In the genomic region with DNA sequence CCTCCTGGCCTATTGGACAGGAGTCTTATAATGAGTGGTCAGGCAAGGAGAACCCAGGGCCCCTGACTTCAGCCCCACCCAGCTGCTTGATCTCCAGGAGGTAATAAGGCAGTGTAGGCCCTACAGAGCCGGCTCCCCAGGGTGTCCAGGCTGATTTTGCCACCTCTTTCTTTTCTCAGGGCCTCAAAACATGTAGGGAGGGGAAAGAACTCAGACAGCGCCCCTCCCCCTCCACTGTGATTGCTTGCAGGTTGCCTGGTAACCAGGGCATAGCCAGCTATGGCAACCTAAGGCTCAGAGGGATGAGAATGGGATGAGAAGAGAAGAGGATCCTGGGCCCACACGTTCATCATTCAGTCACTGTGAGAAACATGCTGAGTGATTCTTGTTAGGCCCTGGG, we compare ENCODE assay signal across 13 mouse cellular contexts. TPM values are rescaled to one million over a fixed set of nuclear protein-coding genes. Genes with fewer than 3 reads are reported as not detected.
DNase-seq lines count a peak whose midpoint lies in the region; ATAC-seq lines count a peak whose summit lies in the region.
"Had no signal": no experiment of that assay in that cellular context is flagged by ENCODE, and none has a peak within 500 bp of the region (broad histone marks: within the 10 kb centered on the region; RNA-seq: fewer than 3 reads in every experiment).

No protein-coding gene starts in this region.

- H3K27ac ChIP-seq in forebrain, embryonic 11.5 days (ENCODE audit: low read depth, low read length) = 0 out of 2 replicates have a peak overlapping the region, but pooled peaks have one; percentile 6
- H3K27ac ChIP-seq: embryonic facial prominence, embryonic 13.5 days had no signal

- H3K4me3 ChIP-seq in forebrain, embryonic 11.5 days (ENCODE audit: low read depth, low read length) = no peak overlapping the region
- H3K4me3 ChIP-seq: embryonic facial prominence, embryonic 13.5 days had no signal

- H3K9me3 ChIP-seq in forebrain, embryonic 11.5 days (ENCODE audit: control insufficient read depth, low read length) = no peaks in the 10 kb centered on the region
- H3K9me3 ChIP-seq: embryonic facial prominence, embryonic 13.5 days had no signal

- WGBS in forebrain, embryonic 11.5 days = 21% methylated on average over 3 of the region's 3 CpGs

- H3K36me3 ChIP-seq in forebrain, embryonic 11.5 days (ENCODE audit: control insufficient read depth, insufficient read depth, low read length) = no peaks in the 10 kb centered on the region
- H3K36me3 ChIP-seq: embryonic facial prominence, embryonic 13.5 days had no signal

- no peaks in the 10 kb centered on the region; the same call in 1 of the 2 replicates for H3K27me3 ChIP-seq in forebrain, embryonic 11.5 days (ENCODE audit: control insufficient read depth, insufficient read depth, low read length)

- no peak overlapping the region for H3K4me2 ChIP-seq in forebrain, embryonic 11.5 days (ENCODE audit: low read depth, low read length, severe bottlenecking)
- H3K4me2 ChIP-seq: embryonic facial prominence, embryonic 13.5 days had no signal

- ATAC-seq in forebrain, embryonic 11.5 days (replicated peaks; ENCODE audit: low FRiP score) = no peak

- intact Hi-C loops in left cerebral cortex, postnatal 25 days (cut with DNase I) = no loop called here
- intact Hi-C loops in heart, postnatal 10 days (cut with DNase I) = loop anchor here (5.0 kb wide), 1 partner anchor 69 kb away; a partner anchor contains a TSS
- intact Hi-C loops in heart, postnatal 36 days (cut with DNase I) = no loop called here

- 0 out of 2 replicates have a peak overlapping the region, but pooled peaks have one; percentile 14 for H3K9ac ChIP-seq in forebrain, embryonic 11.5 days (ENCODE audit: low read length)
- H3K9ac ChIP-seq: embryonic facial prominence, embryonic 13.5 days had no signal

- peak; percentile 46 to 51 for DNase-seq in left cerebral cortex, postnatal 25 days (ENCODE audit: low spot score in 2 of 2)
- DNase-seq in left cerebral cortex, adult 11 months (ENCODE audit: low spot score) = no peak
- DNase-seq in forebrain, embryonic 11.5 days (ENCODE audit: low spot score) = peak; percentile 70
- DNase-seq in mesoderm, embryonic 11.5 days (ENCODE audit: low read depth, low spot score) = peak; percentile 48
- peak; percentile 82 for DNase-seq in right cerebral cortex, postnatal 14 days
- DNase-seq in heart, adult 9 months (ENCODE audit: low spot score in 2 of 2) = no peak
- no peak for DNase-seq in heart, postnatal 10 days
- no peak for DNase-seq in heart, postnatal 36 days
- DNase-seq: kidney, adult 8-10 months; thymus, adult 2 months had no signal

- peaks cover 6% of the 10 kb centered on the region; the same call in 1 of the 2 replicates for H3K4me1 ChIP-seq in forebrain, embryonic 11.5 days (replicated peaks; ENCODE audit: control insufficient read depth, insufficient read depth, low read length)

RNA-seq across cellular contexts. Expression of a gene that starts 6.5 kb away (rescaled TPM):
- 100 to 1,000 TPM; 436 to 478 TPM for total RNA-seq in left cerebral cortex, postnatal 25 days (2021)
- polyA plus RNA-seq in forebrain, embryonic 11.5 days (2014; fragmentation: Nextera tagmentation; extraction: Ambion mirVana) = 157 and 162 TPM in 2 replicates
- 1 to 10 TPM in 1 of 2 experiments, under 1 TPM in 1; 0.57 to 1.4 TPM for total RNA-seq in heart, postnatal 10 days (2021)
- total RNA-seq in heart, postnatal 36 days (2021) = under 1 TPM; 0.35 to 0.36 TPM

RNA-seq across cellular contexts. Expression of a gene that starts 16.0 kb away (rescaled TPM):
- total RNA-seq in left cerebral cortex, postnatal 25 days (2021) = 100 to 1,000 TPM in 1 of 2 experiments, 10 to 100 TPM in 1; 99.5 to 102 TPM
- 2.2 and 2.4 TPM in 2 replicates for polyA plus RNA-seq in forebrain, embryonic 11.5 days (2014; fragmentation: Nextera tagmentation; extraction: Ambion mirVana)
- total RNA-seq in heart, postnatal 10 days (2021) = not detected
- not detected for total RNA-seq in heart, postnatal 36 days (2021)
- total RNA-seq: gastrocnemius, postnatal 4 days had no signal

RNA-seq across cellular contexts. Expression of a gene that starts 23.6 kb away (rescaled TPM):
- 1 to 10 TPM; 3.5 to 3.9 TPM for total RNA-seq in left cerebral cortex, postnatal 25 days (2021)
- polyA plus RNA-seq in forebrain, embryonic 11.5 days (2014; fragmentation: Nextera tagmentation; extraction: Ambion mirVana) = 91.6 and 100 TPM in 2 replicates
- 1 to 10 TPM; 6.6 to 7.8 TPM for total RNA-seq in heart, postnatal 10 days (2021)
- under 1 TPM; 0.42 to 0.51 TPM for total RNA-seq in heart, postnatal 36 days (2021)

RNA-seq across cellular contexts. Expression of a gene that starts 30.6 kb away (rescaled TPM):
- not detected for total RNA-seq in left cerebral cortex, postnatal 25 days (2021)
- 0.19 TPM in 1 of 2 replicates, not detected in the other for polyA plus RNA-seq in forebrain, embryonic 11.5 days (2014; fragmentation: Nextera tagmentation; extraction: Ambion mirVana)
- total RNA-seq in heart, postnatal 10 days (2021) = not detected
- not detected for total RNA-seq in heart, postnatal 36 days (2021)
- total RNA-seq: adrenal gland, adult 18-20 months; gastrocnemius, postnatal 4 days had no signal
- polyA plus RNA-seq: embryonic facial prominence, embryonic 13.5 days had no signal

RNA-seq across cellular contexts. Expression of a gene that starts 44.0 kb away (rescaled TPM):
- total RNA-seq in left cerebral cortex, postnatal 25 days (2021) = under 1 TPM; 0.41 TPM
- polyA plus RNA-seq in forebrain, embryonic 11.5 days (2014; fragmentation: Nextera tagmentation; extraction: Ambion mirVana) = 0.35 and 0.64 TPM in 2 replicates
- total RNA-seq in heart, postnatal 10 days (2021) = under 1 TPM; 0.27 to 0.69 TPM
- total RNA-seq in heart, postnatal 36 days (2021) = under 1 TPM; 0.28 to 0.30 TPM

Comparison
In these comparisons a context has a peak if more than half of its experiments do, and no peak if none do; other contexts are left out.
1. DNase-seq: peak in left cerebral cortex, postnatal 25 days (2 of 2), forebrain, embryonic 11.5 days (single experiment), mesoderm, embryonic 11.5 days (single experiment) and right cerebral cortex, postnatal 14 days (single experiment); none in left cerebral cortex, adult 11 months (single experiment), heart, adult 9 months (0 of 2), heart, postnatal 10 days (0 of 2) and heart, postnatal 36 days (0 of 2).
2. RNA of a gene that starts 6.5 kb away (total RNA-seq): 436 to 478 TPM in left cerebral cortex, postnatal 25 days; 0.57 to 1.4 TPM in heart, postnatal 10 days and 0.35 to 0.36 TPM in heart, postnatal 36 days; every median in the first group is over 100 times any median in the second.
3. RNA of a gene that starts 16.0 kb away (total RNA-seq): 99.5 to 102 TPM in left cerebral cortex, postnatal 25 days; not detected in heart, postnatal 36 days and not detected in heart, postnatal 10 days; every median in the first group is over 10 times any median in the second.